Mouse (Mus musculus) adrenal gland (tissue): ENCODE measurements around the gene Satl1.
"Not testable (repeated sequence)": the region's sequence is repeated elsewhere in the genome, so short reads cannot be mapped to it uniquely, and the experiment has no call there.

ENCODE experiments used
- intact Hi-C: fragments of 180-260 bp; cut with DNase I; formaldehyde crosslinking; loops from one replicate; pipeline ENCODE4 v1.15.1; 2025
- long read RNA-seq, 2 experiments: library from polyadenylated mRNA; unstranded; transcript quantifications; one replicate each; pipeline ENCODE4 v2.0.0; 2020; ENCODE audit warnings: borderline replicate concordance in 1 of 2; ENCODE audit not compliant: insufficient replicate concordance in 1 of 2

Gene Satl1
- long read RNA-seq, experiment 1, result 0 reads
- long read RNA-seq, experiment 2, result 0 reads

DNA sequence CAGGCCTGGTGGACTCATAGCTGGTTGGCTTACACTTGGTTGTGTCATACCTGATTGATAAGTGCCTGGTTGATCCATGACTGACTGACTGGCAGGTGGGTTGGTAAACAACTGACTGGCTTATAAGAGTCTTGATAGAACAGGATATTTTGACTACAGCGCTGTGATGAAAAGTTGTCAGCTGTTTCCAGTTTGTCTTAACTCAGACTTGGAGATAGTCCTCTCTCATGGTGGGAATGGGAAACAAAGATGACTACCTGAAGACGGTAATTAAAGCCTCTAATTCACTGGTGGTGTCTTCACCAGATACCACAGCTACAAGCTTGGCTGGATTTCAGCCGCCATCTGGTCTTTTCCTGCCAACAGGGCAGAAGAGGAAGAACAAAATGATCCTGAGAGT lies at the start of gene Satl1:
Gene Satl1 (minus strand): TSS at position 101 of the 400 bp plus-strand sequence.
- intact Hi-C loops, result no loop called here

GRCm38 (mm10) chrX:112438064-112438463 lies 31.5 kb upstream of the Satl1 start:
- intact Hi-C loops, result no loop called here

DNA sequence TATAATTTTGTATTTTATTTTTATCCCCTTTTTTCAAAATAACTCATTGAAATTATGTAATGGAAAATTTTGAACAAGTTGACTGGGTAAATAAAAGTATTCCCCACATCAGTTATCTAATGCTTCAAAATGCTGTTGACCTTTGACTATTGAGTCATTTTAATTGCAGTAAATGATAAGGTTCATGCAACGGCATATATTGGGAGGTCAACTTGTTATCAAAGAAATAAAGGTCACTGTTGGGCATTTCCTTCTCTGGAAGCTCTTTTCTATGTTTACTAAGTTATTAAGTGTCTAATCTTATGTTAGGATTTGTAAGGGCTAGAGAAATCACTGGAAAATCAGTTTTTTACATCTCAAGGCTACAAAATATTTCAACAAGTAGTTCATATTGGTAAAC lies 31.0 kb upstream of the Satl1 start:
- intact Hi-C loops, result no loop called here

GRCm38 (mm10) chrX:112422998-112423397 lies 16.4 kb upstream of the Satl1 start:
- intact Hi-C loops, result loop anchor here (5.0 kb wide), 1 partner anchor 479 kb away; no protein-coding TSS in a partner anchor

- intact Hi-C loops, result no loop called here
Observed at GRCm38 (mm10) chrX:112412309-112412708, 5.7 kb upstream of the Satl1 start.

DNA sequence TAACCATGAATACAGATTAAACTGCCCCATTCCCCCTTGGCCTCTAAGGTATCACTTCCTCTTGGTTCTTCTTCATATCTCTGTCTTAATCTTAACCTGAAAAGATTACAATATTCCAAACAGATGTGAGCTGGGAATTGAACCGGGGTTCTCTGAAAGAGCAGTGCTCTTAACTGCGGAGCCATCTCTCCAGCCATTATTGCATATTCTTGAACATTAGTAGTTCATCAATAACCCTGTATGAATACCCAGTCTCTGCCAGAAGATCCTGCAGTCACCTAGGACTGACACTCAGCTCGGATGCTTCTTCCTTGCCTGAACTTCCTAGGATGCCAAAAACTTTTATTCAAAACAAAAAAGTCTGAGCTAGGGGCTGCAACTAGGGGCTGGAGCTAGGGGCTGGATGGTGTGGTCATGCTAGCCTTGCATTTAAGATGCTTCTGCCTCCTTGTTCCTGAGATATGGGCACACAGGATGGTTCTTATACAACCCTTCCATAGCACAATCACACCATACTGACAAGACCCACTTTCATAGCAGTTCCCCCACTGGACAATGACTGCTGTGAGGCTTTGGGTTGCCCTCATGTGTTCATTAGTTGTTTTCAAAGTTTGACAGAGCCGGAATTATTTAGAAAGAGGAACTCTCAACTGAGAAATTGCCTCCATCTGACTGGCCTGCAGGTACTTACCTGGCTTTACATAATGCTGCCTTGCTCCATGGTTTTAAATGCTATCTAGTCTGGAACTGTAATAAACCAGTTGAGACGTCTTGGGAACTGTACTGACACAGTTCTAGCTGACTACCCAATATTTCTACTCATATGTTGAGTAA lies 35.8 kb downstream of the Satl1 start:
- intact Hi-C loops, result not testable (repeated sequence)

DNA sequence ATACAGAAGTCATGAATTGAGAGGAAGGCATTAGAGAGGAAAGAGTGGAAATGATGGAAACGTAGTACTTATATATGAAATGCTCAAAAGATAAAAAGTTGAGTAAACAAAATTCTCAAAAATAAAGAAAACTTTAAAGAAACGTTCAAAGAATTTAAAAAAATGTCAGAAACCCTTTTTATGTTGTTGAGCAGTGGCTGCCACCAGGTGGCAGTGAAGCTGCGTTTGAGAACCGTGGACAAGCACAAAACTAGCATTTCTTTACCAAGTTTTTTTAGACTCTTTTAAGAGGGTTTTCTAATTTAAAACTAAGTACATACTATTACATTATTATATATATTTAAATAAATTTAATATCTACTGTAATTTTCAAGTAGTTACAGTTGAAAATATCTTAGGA lies 38.2 kb downstream of the Satl1 start:
- intact Hi-C loops, result no loop called here

GRCm38 (mm10) chrX:112348395-112348791 lies 58.2 kb downstream of the Satl1 start:
- intact Hi-C loops, result no loop called here

DNA sequence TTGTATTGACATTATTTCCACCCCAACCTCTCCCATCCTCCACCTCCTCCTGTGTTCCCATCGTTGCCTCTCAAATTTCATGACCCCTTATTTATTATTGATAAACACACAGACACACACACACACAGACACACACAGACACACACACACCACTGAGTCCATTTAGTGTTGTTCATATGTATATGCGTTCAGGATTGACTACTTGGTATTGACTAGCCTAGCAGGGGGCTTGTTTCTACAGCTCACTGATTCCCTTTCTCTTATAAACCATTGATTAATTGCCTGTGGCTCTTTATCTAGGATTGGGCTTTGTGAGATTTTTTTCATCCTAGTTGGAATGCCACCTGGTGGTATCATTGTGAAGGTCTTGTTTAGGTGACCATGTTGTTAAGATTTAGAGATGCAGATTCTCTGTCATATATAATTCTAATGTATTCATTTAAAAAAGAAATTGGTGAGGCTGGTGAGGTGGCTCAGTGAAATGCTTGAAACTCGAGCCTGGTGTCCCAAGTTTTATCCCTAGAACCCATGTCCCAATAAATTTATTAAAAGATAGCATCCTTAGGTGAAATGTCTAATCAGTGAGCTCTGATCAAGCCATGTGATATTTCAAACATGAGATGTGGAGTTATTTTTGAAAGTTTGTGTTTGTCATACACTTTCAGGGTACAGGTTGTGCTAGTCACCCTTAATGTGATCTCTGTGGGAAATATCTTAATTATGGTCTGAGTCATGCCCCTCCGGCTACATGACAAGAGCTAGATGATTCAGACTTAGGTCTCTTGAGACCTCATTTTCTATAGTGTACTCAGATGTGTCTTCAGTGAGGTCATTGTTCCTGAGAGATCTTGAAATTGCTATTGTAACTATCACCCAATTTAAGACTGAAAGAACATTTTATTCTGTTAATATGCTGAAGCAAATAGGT lies 58.8 kb downstream of the Satl1 start:
- intact Hi-C loops, result no loop called here

DNA sequence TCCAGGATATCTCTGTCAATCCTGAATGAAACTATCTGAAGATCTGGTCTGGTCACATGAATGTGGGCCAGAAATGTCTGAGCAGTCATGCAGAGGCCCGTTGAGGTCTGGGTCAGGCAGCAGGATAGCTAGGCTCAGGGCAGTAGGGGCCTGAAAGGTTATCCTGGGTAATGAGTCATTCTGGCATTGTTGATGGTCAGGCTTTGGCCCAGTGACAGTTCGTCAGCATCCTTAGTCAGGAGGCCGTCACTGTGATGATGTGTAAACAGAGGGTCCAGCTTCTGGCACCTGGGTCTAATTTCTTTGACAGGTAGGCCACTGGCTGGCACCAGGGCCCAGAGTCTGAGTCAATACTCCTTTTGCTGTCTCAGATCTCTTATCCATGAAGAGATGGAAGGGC lies 67.1 kb downstream of the Satl1 start:
- intact Hi-C loops, result no loop called here
